18 mouse cellular contexts compared by ENCODE assay signal in the genomic region with DNA sequence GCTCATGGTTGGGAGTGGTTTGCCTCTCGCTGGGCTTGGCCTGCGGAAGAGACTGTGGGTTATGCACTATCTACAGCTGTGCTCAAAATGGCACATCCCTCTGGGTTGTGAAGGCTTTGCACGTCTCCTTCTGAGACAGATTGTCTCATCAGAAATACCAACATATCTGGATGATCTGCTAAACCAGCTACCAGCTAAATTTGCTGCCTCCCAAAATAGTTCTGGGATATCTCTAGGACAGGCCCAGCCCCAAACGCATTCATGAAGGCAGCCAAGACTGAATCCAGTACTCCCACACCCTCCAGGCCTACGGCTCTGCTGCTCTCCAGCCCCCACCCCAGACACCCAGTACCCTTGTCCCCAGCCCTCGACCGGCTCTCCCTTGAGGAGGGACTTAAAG.
DNase-seq lines count a peak whose midpoint lies in the region; ATAC-seq and TF ChIP-seq lines count a peak whose summit lies in the region.
"Had no signal": no experiment of that assay in that cellular context is flagged by ENCODE, and none has a peak within 500 bp of the region (broad histone marks: within the 10 kb centered on the region; RNA-seq: fewer than 3 reads in every experiment).

No protein-coding gene starts in this region.

- TF ChIP-seq CTCF in gastrocnemius, adult 2 months (IDR thresholded peaks at IDR 0.05): no peak

- H3K4me3 ChIP-seq in limb, embryonic 14.5 days (replicated peaks; ENCODE audit: low read length): no peak overlapping the region
- no peak overlapping the region for H3K4me3 ChIP-seq in limb, embryonic 10.5 days
- H3K4me3 ChIP-seq in hindbrain, embryonic 16.5 days (ENCODE audit: low read length): no peak overlapping the region
- no peak overlapping the region for H3K4me3 ChIP-seq in gastrocnemius, adult 2 months
- H3K4me3 ChIP-seq: embryonic facial prominence, embryonic 12.5 days; heart, embryonic 12.5 days; hindbrain, embryonic 10.5 days; limb, embryonic 13.5 days had no signal

- no peak overlapping the region for H3K27ac ChIP-seq in limb, embryonic 14.5 days (replicated peaks; ENCODE audit: low read depth, low read length)
- no peak overlapping the region for H3K27ac ChIP-seq in limb, embryonic 10.5 days
- H3K27ac ChIP-seq in hindbrain, embryonic 16.5 days (ENCODE audit: low read depth, low read length): no peak overlapping the region
- H3K27ac ChIP-seq in gastrocnemius, adult 2 months: no peak overlapping the region
- H3K27ac ChIP-seq: embryonic facial prominence, embryonic 12.5 days; kidney, postnatal 0 days; limb, embryonic 13.5 days had no signal

- no peak overlapping the region for H3K4me2 ChIP-seq in limb, embryonic 14.5 days (replicated peaks; ENCODE audit: low read depth, low read length, severe bottlenecking)
- no peak overlapping the region for H3K4me2 ChIP-seq in hindbrain, embryonic 16.5 days (ENCODE audit: low read length)
- H3K4me2 ChIP-seq: embryonic facial prominence, embryonic 12.5 days; heart, embryonic 12.5 days; limb, embryonic 13.5 days had no signal

- H3K27me3 ChIP-seq in limb, embryonic 14.5 days (ENCODE audit: control insufficient read depth, insufficient read depth, low read length): no peaks in the 10 kb centered on the region
- H3K27me3 ChIP-seq in limb, embryonic 10.5 days (ENCODE audit: low read depth, poor library complexity, severe bottlenecking): peaks cover 18% of the 10 kb centered on the region
- 0 out of 2 replicates have a peak, but pooled peaks cover 2% of the 10 kb centered on the region for H3K27me3 ChIP-seq in hindbrain, embryonic 16.5 days (replicated peaks; ENCODE audit: control insufficient read depth, insufficient read depth, low read length)
- H3K27me3 ChIP-seq: embryonic facial prominence, embryonic 12.5 days; limb, embryonic 13.5 days; Patski had no signal

- TF ChIP-seq POLR2A in limb, embryonic 14.5 days (IDR thresholded peaks at IDR 0.05; ENCODE audit: borderline replicate concordance, extremely low read depth, insufficient read depth, insufficient read length): no peak

- peaks cover 11% of the 10 kb centered on the region for H3K9me3 ChIP-seq in limb, embryonic 14.5 days (ENCODE audit: control insufficient read depth, low read length)
- no peaks in the 10 kb centered on the region for H3K9me3 ChIP-seq in limb, embryonic 10.5 days (replicated peaks)
- peaks cover 9% of the 10 kb centered on the region for H3K9me3 ChIP-seq in hindbrain, embryonic 16.5 days (ENCODE audit: control insufficient read depth, low read length)

- no peaks in the 10 kb centered on the region for H3K4me1 ChIP-seq in limb, embryonic 14.5 days (ENCODE audit: control insufficient read depth, insufficient read depth, low read length)
- H3K4me1 ChIP-seq in limb, embryonic 10.5 days: no peaks in the 10 kb centered on the region
- no peaks in the 10 kb centered on the region for H3K4me1 ChIP-seq in hindbrain, embryonic 16.5 days (ENCODE audit: control insufficient read depth, insufficient read depth, low read depth, low read length)
- H3K4me1 ChIP-seq: embryonic facial prominence, embryonic 12.5 days; limb, embryonic 13.5 days had no signal

- no peak overlapping the region for H3K9ac ChIP-seq in limb, embryonic 14.5 days (ENCODE audit: low read depth, low read length, severe bottlenecking)
- no peak overlapping the region for H3K9ac ChIP-seq in hindbrain, embryonic 16.5 days (ENCODE audit: low read depth, low read length)
- H3K9ac ChIP-seq: embryonic facial prominence, embryonic 12.5 days; heart, embryonic 12.5 days; limb, embryonic 13.5 days had no signal

- 0 out of 2 replicates have a peak, but pooled peaks have one; percentile 30 for ATAC-seq in limb, embryonic 14.5 days (ENCODE audit: low FRiP score, low read depth)
- no peak for ATAC-seq in hindbrain, embryonic 16.5 days
- ATAC-seq: activated CD4-positive, CD25-positive, alpha-beta regulatory T cell, adult 4 months; Patski had no signal

- intact Hi-C loops in gastrocnemius, adult 2 months (cut with DNase I): no loop called here

- no peak for DNase-seq in limb, embryonic 14.5 days (ENCODE audit: low spot score)
- DNase-seq in limb, embryonic 10.5 days (ENCODE audit: low spot score): no peak
- DNase-seq in left cerebral cortex, adult 9 months (ENCODE audit: low spot score in 2 of 2): peak; percentile 42 to 58
- peak; percentile 41 to 47 for DNase-seq in right cerebral cortex, adult 2 months (ENCODE audit: low spot score in 2 of 2)
- DNase-seq in gastrocnemius, adult 2 months: no peak
- DNase-seq in adrenal gland, adult 18-20 months (ENCODE audit: low spot score in 2 of 2): no peak
- DNase-seq: adrenal gland, postnatal 25 days; cerebellum, adult 2 months; lung, postnatal 10 days; thymus, adult 2 months had no signal

- H3K36me3 ChIP-seq in limb, embryonic 14.5 days (ENCODE audit: control insufficient read depth, insufficient read depth, low read length): no peaks in the 10 kb centered on the region
- no peaks in the 10 kb centered on the region for H3K36me3 ChIP-seq in limb, embryonic 10.5 days
- no peaks in the 10 kb centered on the region; the same call in 1 of the 2 replicates for H3K36me3 ChIP-seq in hindbrain, embryonic 16.5 days (ENCODE audit: control insufficient read depth, insufficient read depth, low read length)
- H3K36me3 ChIP-seq: embryonic facial prominence, embryonic 12.5 days; heart, embryonic 12.5 days; hindbrain, embryonic 10.5 days; limb, embryonic 13.5 days had no signal

- 89% methylated on average over 7 of the region's 7 CpGs for WGBS in limb, embryonic 14.5 days
- WGBS in limb, embryonic 10.5 days: 91% methylated on average over 7 of the region's 7 CpGs
- WGBS in hindbrain, embryonic 16.5 days: 87% methylated on average over 7 of the region's 7 CpGs

Comparison
In these comparisons a context has a peak if more than half of its experiments do, and no peak if none do; other contexts are left out.
1. DNase-seq: peak in left cerebral cortex, adult 9 months (2 of 2) and right cerebral cortex, adult 2 months (2 of 2); none in limb, embryonic 14.5 days (single experiment), limb, embryonic 10.5 days (single experiment), gastrocnemius, adult 2 months (single experiment) and adrenal gland, adult 18-20 months (0 of 2).